Mouse (Mus musculus): ENCODE results near the gene Vmn1r166.
"Not testable (repeated sequence)": the region's sequence is repeated elsewhere in the genome, so short reads cannot be mapped to it uniquely, and the experiment has no call there.

Vmn1r166 gene

GRCm38 (mm10) chr7:23251582-23251981, at the start of gene Vmn1r166:
Gene Vmn1r166, minus strand, starts transcription at chr7:23251682.
- ATAC-seq (ENCODE audit: insufficient number of reproducible peaks, low FRiP score, low TSS enrichment): not testable (repeated sequence)

DNA sequence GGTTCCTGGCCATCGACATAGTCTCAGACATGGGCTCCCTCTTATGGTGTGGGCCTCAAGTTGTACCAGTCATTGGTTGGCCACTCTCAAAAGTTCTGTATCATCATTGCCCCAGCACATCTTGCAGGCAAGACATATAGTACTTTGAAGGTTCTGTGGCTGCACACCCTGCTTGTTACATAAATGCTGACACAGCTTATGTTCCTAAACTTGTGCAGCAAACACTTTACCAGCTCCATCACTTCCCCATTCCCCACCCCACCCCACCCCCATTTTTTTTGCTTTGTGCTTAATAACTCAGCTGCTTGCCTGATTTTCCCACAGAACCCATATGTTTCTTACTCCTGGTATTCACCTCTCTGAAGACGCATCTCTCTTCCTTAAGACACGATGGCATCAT, 49.4 kb upstream of the Vmn1r166 start, which contains the start of gene Nlrp4e:
TSS of gene Nlrp4e (plus strand) at position 301 of the 400 bp plus-strand sequence.
- not testable (repeated sequence) for ATAC-seq (ENCODE audit: insufficient number of reproducible peaks, low FRiP score, low TSS enrichment)

DNA sequence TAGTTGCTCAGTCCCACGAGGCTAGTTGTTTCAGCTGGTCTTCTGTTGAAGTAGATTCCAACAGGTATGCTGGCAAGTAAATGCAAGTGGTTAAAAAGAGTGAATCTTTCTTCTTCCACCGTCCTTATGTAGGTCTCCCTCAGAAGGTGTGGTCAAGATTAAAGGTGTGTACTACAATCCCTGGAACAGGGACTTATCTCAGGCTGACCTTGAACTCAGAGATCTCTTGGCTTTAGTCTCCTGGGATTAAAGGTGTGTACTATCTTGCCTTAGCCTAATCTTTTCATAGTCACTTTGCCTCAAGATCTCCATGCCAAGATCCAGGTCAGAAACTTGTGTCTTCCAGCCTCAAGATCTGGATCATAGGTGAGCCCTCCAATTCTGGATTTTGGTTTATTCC, 27.3 kb upstream of the Vmn1r166 start, which contains the start of gene Gm6902:
TSS of gene Gm6902 (minus strand) at position 101 of the 400 bp plus-strand sequence.
- ATAC-seq (ENCODE audit: insufficient number of reproducible peaks, low FRiP score, low TSS enrichment): not testable (repeated sequence)

DNA sequence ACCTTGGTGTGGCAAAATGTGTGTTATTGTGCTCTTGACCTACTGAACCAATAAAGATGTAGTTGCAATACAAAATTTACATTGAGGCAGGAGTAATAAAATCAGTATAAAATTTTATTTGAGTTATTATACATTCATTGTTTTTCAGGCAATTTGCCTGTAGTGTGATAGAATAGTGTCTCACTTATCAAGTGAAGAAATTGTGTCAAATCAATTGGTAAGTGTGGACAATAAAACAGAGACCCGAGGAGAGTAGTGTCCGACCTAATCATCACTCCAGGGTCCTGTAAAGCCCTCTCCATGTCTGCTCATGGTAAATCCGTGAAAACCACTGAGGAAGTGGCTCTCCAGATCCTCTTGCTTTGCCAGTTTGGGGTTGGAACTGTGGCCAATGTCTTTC, 34.5 kb downstream of the Vmn1r166 start, which contains the start of gene Vmn1r165:
TSS of gene Vmn1r165 (plus strand) at position 301 of the 400 bp plus-strand sequence.
- not testable (repeated sequence) for ATAC-seq (ENCODE audit: insufficient number of reproducible peaks, low FRiP score, low TSS enrichment)

Measured in cerebellum, adult (tissue).